Mouse (Mus musculus) embryo, embryonic 11.5 days (tissue): Measurements from ENCODE around the gene Gm4846.
"Not testable (repeated sequence)": the region's sequence is repeated elsewhere in the genome, so short reads cannot be mapped to it uniquely, and the experiment has no call there.

Experiments
- DNase-seq: peaks from one replicate; pipeline ENCODE4 v3.0.0-alpha.2; 2012; ENCODE audit warnings: low read depth, low spot score

Gm4846 gene

GRCm38 (mm10) chr1:166497488-166497887 lies at the start of gene Gm4846:
Gene Gm4846 (minus strand): TSS chr1:166497588.
- not testable (repeated sequence) for DNase-seq

GRCm38 (mm10) chr1:166531521-166531920 lies 34.1 kb upstream of the Gm4846 start:
- DNase-seq, result not testable (repeated sequence)

GRCm38 (mm10) chr1:166524709-166525108 lies 27.3 kb upstream of the Gm4846 start:
- not testable (repeated sequence) for DNase-seq

GRCm38 (mm10) chr1:166519626-166520025 lies 22.2 kb upstream of the Gm4846 start:
- DNase-seq, result not testable (repeated sequence)

- DNase-seq, result no peak
Observed at GRCm38 (mm10) chr1:166516556-166516955, 19.2 kb upstream of the Gm4846 start.

- not testable (repeated sequence) for DNase-seq
Observed at GRCm38 (mm10) chr1:166504206-166504605, 6.8 kb upstream of the Gm4846 start.

GRCm38 (mm10) chr1:166479503-166479902 lies 17.9 kb downstream of the Gm4846 start:
- no peak for DNase-seq

GRCm38 (mm10) chr1:166467172-166467571 lies 30.2 kb downstream of the Gm4846 start:
- no peak for DNase-seq

- DNase-seq, result no peak
Observed at GRCm38 (mm10) chr1:166462544-166462943, 34.8 kb downstream of the Gm4846 start.

- no peak for DNase-seq
Observed at GRCm38 (mm10) chr1:166441992-166442391, 55.4 kb downstream of the Gm4846 start.

- DNase-seq, result no peak
Observed at GRCm38 (mm10) chr1:166439426-166439825, 58.0 kb downstream of the Gm4846 start.
